Mouse (Mus musculus): ENCODE results near the gene Rapgef1.

- TF ChIP-seq POLR2A (IDR thresholded peaks at IDR 0.05; ENCODE audit: borderline replicate concordance, extremely low read depth, low read depth, low read length) = no peak
- TF ChIP-seq CTCF (IDR thresholded peaks at IDR 0.05; ENCODE audit: insufficient read depth, low read length) = no peak
Observed at GRCm38 (mm10) chr2:29679710-29680584, 60.4 kb downstream of the Rapgef1 start.
